Mouse (Mus musculus) liver, postnatal 0 days (tissue): ENCODE measurements at regions not wholly inside any gene's neighbourhood (a gene's known extent, or its start where the extent isn't known, plus 50 kb on each side); places are given as distances from the start of the nearest gene placed in this dataset.

ENCODE experiments used
- ATAC-seq: fragments of 200-750 bp; cut with Nextera tagmentation; 2 replicates; pipeline ENCODE4 v1.8.0; 2017; ENCODE audit warnings: mild to moderate bottlenecking, moderate library complexity
- DNase-seq: peaks from one replicate; pipeline ENCODE4 v3.0.0-alpha.2; 2016
- H3K27ac ChIP-seq: fragments of 300-500 bp; sonication (generic); 2 replicates; pipeline ENCODE4 v1.5.1; 2014; ENCODE audit warnings: antibody characterized with exemption, moderate library complexity, mild to moderate bottlenecking, low read depth
- H3K27me3 ChIP-seq: fragments of 300-500 bp; sonication (generic); 2 replicates; pipeline ENCODE4 v1.6.1; 2014; ENCODE audit warnings: low read length, control low read depth, mixed read lengths; ENCODE audit not compliant: insufficient read depth
- H3K36me3 ChIP-seq: fragments of 300-500 bp; sonication (generic); replicated peaks from 2 replicates; pipeline ENCODE4 v1.6.1; 2014; ENCODE audit warnings: mild to moderate bottlenecking, control low read depth, low read length, moderate library complexity, mixed read lengths; ENCODE audit not compliant: insufficient read depth
- H3K4me1 ChIP-seq: fragments of 300-500 bp; sonication (generic); 2 replicates; pipeline ENCODE4 v1.6.1; 2014; ENCODE audit warnings: antibody characterized with exemption, mild to moderate bottlenecking, control low read depth; ENCODE audit not compliant: insufficient read depth
- H3K4me2 ChIP-seq: fragments of 300-500 bp; sonication (generic); 2 replicates; pipeline ENCODE4 v1.6.1; 2014; ENCODE audit warnings: low read depth, mild to moderate bottlenecking, low read length, moderate library complexity, mixed read lengths
- H3K4me3 ChIP-seq: fragments of 300-500 bp; sonication (generic); 2 replicates; pipeline ENCODE4 v1.5.1; 2014; ENCODE audit warnings: low read depth, low read length
- H3K9ac ChIP-seq: fragments of 300-500 bp; sonication (generic); replicated peaks from 2 replicates; pipeline ENCODE4 v1.6.1; 2014; ENCODE audit warnings: mild to moderate bottlenecking, moderate library complexity
- H3K9me3 ChIP-seq: fragments of 300-500 bp; sonication (generic); 2 replicates; pipeline ENCODE4 v1.6.1; 2016; ENCODE audit warnings: mild to moderate bottlenecking, control low read depth, low read length, mixed read lengths
- CTCF ChIP-seq: sonication (generic); IDR thresholded peaks from 2 replicates; pipeline ENCODE4 v1.5.1; 2016; ENCODE audit warnings: antibody characterized with exemption, low read depth
- EP300 ChIP-seq: IDR thresholded peaks from 2 replicates; pipeline ENCODE4 v1.6.1; 2016; ENCODE audit warnings: antibody characterized with exemption, low read depth, mild to moderate bottlenecking
- WGBS: fragments of 180-500 bp; shearing (Covaris S2); extraction: QIAGEN DNeasy Blood & Tissue Kit; methylation state at CpG from one replicate; pipeline ENCODE4 v1.1.7; 2014; ENCODE audit not compliant: insufficient replicate concordance; 5-methylcytosine and 5-hydroxymethylcytosine counted together

DNA sequence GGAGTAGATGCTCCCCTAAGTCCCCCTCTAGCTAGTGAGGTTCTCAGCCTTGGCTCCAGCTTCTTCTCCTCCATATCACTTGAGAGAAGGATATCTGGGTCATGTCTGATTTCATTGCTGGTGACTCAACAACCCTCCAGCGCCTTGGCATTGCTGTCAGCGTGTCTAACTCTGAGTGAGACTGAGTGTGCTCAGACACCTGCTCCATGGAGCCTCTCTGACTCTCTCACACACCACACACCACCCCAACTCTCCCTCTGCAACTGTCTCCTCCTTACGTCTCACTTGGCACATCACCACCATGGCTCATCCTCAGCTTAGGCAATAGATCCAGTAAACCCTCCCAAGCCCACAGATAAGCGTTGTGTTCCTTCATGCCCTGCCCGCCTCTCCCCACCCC is 260.0 kb downstream of the Rps15a start:
- no peak overlapping the region for H3K4me2 ChIP-seq
- H3K4me1 ChIP-seq: no peaks in the 10 kb centered on the region
- DNase-seq (no peak), ATAC-seq (no peak)
- H3K9ac ChIP-seq: no peak overlapping the region
- no peaks in the 10 kb centered on the region for H3K36me3 ChIP-seq
- WGBS: 83% methylated on average over 5 of the region's 5 CpGs
- H3K9me3 ChIP-seq: no peaks in the 10 kb centered on the region
- H3K27me3 ChIP-seq: no peaks in the 10 kb centered on the region
- H3K27ac ChIP-seq: no peak overlapping the region
- TF ChIP-seq CTCF (no peak), EP300 (no peak)
- H3K4me3 ChIP-seq: no peak overlapping the region

DNA sequence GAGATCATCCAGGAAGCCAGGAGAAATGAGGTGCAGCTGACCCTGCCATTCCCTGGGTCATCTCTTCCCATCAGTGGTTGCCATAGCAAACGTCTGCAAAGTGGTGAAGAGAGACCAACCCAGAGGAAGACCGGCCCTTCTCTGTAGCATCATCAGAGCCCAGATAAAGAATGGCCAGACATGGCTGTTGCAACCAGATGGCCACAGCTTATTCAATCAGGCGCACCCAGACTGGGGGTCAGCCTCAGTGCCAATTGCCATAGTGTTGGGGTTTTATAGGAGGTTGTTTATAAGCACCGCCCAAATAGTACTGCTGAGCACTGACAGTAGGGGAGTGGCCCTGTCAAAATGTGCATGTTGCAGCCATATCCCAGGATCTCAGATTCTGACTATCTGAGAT is 262.3 kb downstream of the Rps15a start:
- no peaks in the 10 kb centered on the region for H3K9me3 ChIP-seq
- H3K27me3 ChIP-seq: no peaks in the 10 kb centered on the region
- 59% methylated on average over 4 of the region's 4 CpGs for WGBS
- DNase-seq (no peak), ATAC-seq (no peak)
- no peak overlapping the region for H3K27ac ChIP-seq
- no peaks in the 10 kb centered on the region for H3K4me1 ChIP-seq
- H3K9ac ChIP-seq: no peak overlapping the region
- H3K36me3 ChIP-seq: no peaks in the 10 kb centered on the region
- no peak overlapping the region for H3K4me2 ChIP-seq
- no peak overlapping the region for H3K4me3 ChIP-seq
- no peak for TF ChIP-seq CTCF
- TF ChIP-seq EP300: no peak

DNA sequence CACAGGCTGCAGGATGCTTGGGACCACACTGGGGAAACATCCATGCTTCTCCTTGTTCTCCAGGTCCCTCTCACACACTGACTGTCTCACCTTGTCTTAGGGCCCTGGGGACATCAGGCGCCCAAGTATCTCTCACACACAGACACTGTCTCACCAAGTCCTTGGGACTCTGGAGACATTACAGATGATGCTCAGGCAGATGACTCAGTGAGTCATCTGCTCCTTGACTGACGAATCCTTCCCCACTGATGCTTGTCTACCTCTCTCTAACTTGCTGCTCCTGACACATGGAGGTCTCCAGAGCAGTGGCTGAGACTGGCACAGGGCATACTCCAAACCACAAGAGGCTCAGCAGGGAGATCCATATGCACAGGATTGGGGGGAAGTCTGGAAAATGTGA is 263.1 kb downstream of the Rps15a start:
- Histone ChIP-seq H3K27me3 (no peaks in the 10 kb centered on the region), H3K36me3 (no peaks in the 10 kb centered on the region)
- ATAC-seq: no peak

DNA sequence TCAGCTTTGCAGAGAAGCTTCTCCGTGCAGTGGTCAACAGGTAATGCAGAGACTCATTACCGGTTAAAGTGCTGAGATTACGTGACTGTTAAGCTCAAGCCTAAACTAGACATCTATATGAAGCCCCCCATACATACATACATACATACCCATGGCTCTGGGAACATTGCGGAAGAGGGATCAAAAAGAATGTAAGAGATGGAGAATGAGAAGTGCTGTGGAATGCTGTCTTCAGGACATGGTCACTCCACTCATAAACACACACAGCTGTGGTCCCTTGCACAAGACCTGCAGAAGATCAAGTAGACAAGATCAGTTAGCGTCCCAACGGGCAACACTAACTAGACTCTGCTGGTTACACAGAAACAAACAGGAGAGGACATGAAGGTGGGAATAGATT is 265.2 kb downstream of the Rps15a start:
- H3K27me3 ChIP-seq: no peaks in the 10 kb centered on the region
- H3K36me3 ChIP-seq: no peaks in the 10 kb centered on the region
- H3K4me2 ChIP-seq: no peak overlapping the region
- no peak overlapping the region for H3K4me3 ChIP-seq
- TF ChIP-seq CTCF (no peak), EP300 (no peak)
- 88% methylated on average over 6 of the region's 6 CpGs for WGBS
- no peak overlapping the region for H3K9ac ChIP-seq
- H3K4me1 ChIP-seq: no peaks in the 10 kb centered on the region
- no peak for ATAC-seq
- no peaks in the 10 kb centered on the region for H3K9me3 ChIP-seq
- H3K27ac ChIP-seq: no peak overlapping the region
- DNase-seq: no peak

More for the DNA sequence above, 263.1 kb downstream of the Rps15a start:
- WGBS: 49% methylated on average over 2 of the region's 2 CpGs
- no peak overlapping the region for H3K27ac ChIP-seq
- no peak for DNase-seq
- no peak overlapping the region for H3K4me2 ChIP-seq
- H3K4me1 ChIP-seq: no peaks in the 10 kb centered on the region
- no peaks in the 10 kb centered on the region for H3K9me3 ChIP-seq
- TF ChIP-seq CTCF (no peak), EP300 (no peak)
- H3K4me3 ChIP-seq: no peak overlapping the region
- no peak overlapping the region for H3K9ac ChIP-seq

DNA sequence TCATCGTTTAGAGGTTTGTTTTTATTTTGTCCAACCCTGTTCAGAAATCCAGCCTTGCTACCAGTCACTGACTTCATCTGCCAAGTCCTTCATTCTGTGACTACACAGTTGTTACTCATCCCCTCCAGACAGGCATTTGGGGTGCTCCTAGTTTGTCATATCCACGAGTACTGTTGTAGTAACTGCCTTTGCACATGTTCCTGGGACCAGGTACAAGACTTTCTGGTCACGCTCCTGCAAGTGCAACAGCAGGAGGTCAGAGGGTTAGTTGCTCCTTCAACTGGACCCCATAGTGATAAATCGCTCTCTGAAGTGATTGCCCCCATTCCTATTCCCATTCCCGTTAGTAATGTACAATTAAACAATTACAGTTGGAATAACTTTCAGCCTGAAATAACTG is 269.9 kb downstream of the Rps15a start:
- no peak for TF ChIP-seq EP300
- no peak for TF ChIP-seq CTCF
- Histone ChIP-seq H3K4me1 (no peaks in the 10 kb centered on the region), H3K27ac (no peak overlapping the region), H3K9me3 (no peaks in the 10 kb centered on the region), H3K36me3 (no peaks in the 10 kb centered on the region), H3K9ac (no peak overlapping the region), H3K4me3 (no peak overlapping the region), H3K27me3 (no peaks in the 10 kb centered on the region), H3K4me2 (no peak overlapping the region)
- 72% methylated on average over 5 of the region's 5 CpGs for WGBS
- no peak for ATAC-seq
- DNase-seq: no peak

DNA sequence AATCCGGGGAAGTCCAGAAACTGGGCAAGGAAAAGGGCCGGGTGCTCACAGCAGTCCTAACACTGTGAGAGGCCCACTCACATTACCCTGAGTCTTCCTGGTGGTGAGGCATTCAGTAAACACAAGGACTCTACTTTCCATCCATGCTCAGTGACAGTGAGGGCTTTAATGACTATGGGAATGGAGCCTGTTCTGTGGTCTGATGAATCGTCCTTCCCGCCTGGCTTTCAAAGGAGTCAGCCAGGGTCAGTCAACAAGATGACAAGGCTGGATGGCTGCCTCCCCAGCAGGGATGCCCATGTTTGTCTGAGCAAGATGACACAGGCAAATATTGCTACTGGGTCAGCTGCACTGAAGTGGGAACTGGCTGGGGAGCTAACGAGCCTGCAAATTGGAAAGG is 273.2 kb downstream of the Rps15a start:
- WGBS: 50% methylated on average over 5 of the region's 5 CpGs
- DNase-seq: no peak

DNA sequence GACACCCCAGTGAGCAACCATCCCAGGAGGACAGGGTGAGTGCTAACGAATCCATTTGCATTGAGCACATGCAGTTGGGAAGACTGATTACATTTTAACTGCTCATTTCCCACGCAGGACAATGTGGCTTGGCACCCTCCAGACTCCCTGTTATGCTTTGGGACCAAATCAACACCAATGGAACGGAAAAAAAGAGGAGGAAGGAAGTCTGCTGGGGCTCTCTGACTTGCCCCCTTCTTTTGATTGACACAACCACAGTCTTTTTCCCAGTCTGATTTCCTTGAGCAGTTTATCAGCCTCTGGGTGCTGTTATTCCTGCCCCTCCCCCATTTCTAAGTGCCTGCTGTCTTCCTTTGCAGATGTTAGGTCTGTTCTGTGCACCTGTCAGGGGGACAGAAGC is 321.0 kb downstream of the Rps15a start:
- TF ChIP-seq EP300 (no peak), CTCF (no peak)
- no peaks in the 10 kb centered on the region for H3K4me1 ChIP-seq
- H3K27ac ChIP-seq: no peak overlapping the region
- no peaks in the 10 kb centered on the region for H3K36me3 ChIP-seq
- DNase-seq: no peak
- no peak overlapping the region for H3K4me3 ChIP-seq
- no peaks in the 10 kb centered on the region for H3K9me3 ChIP-seq
- no peak overlapping the region for H3K4me2 ChIP-seq
- 7% methylated on average over 3 of the region's 3 CpGs for WGBS
- no peak for ATAC-seq
- no peak overlapping the region for H3K9ac ChIP-seq
- no peaks in the 10 kb centered on the region for H3K27me3 ChIP-seq

More for the DNA sequence above, 273.2 kb downstream of the Rps15a start:
- H3K9me3 ChIP-seq: no peaks in the 10 kb centered on the region
- no peaks in the 10 kb centered on the region for H3K36me3 ChIP-seq
- no peak overlapping the region for H3K4me3 ChIP-seq
- no peak for ATAC-seq
- H3K27ac ChIP-seq: no peak overlapping the region
- H3K27me3 ChIP-seq: no peaks in the 10 kb centered on the region
- TF ChIP-seq EP300: no peak
- no peak for TF ChIP-seq CTCF
- H3K4me1 ChIP-seq: no peaks in the 10 kb centered on the region
- no peak overlapping the region for H3K9ac ChIP-seq
- no peak overlapping the region for H3K4me2 ChIP-seq
